Mouse (Mus musculus): ENCODE data around the gene Rce1.
"Not testable (repeated sequence)": the region's sequence is repeated elsewhere in the genome, so short reads cannot be mapped to it uniquely, and the experiment has no call there.

Gene Rce1

DNA sequence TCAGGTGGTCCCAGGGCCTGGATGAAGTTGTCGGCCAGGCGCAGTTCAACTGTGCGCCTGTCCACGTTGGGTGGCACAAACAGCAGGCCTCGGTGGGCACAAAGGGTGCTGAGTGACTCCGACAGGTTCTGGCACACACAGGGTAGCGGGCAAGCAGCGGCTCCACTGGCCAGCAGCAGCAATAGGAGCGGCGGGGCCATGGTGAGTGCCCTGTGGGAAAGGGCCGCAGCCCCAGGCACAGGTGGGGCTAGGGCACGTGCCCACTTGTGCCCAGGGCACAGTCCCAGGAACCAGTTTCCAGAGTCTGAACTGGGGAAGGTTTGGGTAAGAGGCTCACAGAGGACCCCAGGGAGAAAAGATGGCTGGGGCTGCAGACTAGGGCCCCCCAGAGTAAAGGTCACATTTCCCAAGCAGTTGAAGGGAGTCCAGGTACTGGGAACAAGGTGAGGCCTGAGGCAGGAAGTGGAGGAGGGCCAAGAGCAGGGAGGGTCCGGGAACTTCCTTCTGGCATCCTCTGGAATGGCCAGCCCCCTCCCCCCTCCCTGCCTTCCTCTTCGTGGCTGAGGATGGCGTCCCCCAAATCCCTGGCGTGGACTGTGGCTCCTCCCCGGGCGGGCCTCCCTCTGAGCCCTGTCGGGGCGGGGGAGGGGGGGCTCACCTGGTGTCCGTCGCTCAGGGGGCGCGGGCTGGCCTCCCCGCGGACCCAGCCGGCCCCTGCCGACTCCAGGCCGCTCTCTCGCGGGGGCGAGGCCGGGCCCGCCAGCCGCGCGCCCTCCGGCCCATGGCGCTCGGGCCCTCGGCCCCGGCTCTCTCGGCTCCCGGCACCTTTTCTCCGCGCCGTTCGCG, 10.9 kb downstream of the Rce1 start:
- ATAC-seq (ENCODE audit: insufficient number of reproducible peaks, low FRiP score, low TSS enrichment), result peak; percentile 24; the same call in 1 of the 2 replicates

DNA sequence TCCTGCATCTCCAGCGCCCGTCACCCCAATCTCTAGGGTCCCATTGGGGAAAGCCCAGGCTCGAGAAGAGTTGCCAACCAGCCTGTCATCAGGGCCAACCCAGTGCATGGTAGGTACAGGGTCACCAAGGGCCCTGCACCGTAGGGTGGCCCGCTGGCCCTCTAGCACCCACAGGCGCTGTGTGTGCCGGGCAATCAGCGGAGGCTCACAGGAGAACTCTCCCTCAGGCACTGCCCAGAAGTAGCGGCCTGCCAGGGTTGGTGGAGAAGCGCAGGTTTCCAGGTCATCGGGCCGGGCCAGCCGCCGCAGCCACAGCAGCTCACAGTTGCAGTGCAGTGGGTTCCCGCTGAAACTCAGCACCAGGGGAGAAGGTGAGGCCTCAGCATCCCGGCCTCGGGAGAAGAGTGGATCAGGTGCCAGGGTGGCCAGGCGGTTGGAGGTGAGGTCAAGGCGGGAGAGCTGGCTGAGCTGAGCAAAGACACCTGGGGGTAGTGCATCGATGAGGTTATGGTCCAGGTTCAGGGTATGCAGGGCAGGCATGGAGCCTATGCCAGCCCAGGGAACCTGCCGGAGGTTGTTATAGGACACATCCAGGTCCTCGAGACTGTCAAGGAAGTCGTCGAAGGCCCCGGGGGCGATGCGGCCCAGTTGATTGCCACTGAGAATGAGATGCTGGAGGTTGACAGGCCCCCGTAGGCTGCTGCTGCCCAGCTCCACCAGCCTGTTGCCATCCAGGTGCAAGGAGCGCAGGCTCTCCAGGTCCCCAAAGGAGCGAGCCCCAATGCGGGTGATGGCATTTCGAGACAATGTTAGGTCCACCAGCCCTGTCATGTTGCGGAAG, 11.8 kb downstream of the Rce1 start:
- no peak for ATAC-seq (ENCODE audit: insufficient number of reproducible peaks, low FRiP score, low TSS enrichment)

DNA sequence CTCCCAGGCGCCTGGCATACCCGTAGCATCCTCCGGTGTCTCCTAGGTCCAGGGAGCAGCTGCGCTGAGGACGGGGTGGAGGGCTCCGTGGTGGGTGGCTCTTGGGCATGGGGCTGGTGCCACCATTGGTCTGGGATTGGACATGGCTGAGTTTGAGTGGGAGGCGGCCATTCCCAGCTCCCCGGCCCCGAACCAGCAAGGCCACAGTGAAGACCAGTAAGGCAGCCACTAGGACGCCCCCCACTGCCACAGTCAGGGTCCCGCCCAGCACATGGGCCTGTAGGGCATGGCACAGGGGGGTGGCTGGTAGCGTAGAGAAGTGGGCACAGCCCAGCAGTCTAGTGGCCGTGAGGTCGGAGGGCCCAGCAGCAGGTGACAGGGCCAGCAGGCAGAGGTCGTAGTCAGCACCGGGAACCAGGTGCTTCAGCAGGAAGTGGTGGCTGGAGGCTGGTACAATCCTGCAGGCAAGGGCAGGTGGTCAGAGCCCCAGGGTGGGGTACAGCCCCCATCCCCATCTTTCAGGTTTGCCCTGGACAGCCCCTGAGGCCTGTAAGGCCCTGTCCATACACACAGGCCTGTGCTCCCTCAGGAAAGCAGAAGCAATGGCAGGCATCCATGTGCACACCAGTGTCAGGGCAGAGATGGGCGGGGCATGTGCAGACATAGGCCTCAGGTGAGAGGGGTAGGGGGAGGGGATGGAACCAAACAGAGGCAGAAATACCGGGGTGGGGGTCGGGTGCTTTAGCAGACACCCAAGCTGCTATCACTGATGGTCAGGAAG, 13.1 kb downstream of the Rce1 start:
- ATAC-seq (ENCODE audit: insufficient number of reproducible peaks, low FRiP score, low TSS enrichment), result no peak

DNA sequence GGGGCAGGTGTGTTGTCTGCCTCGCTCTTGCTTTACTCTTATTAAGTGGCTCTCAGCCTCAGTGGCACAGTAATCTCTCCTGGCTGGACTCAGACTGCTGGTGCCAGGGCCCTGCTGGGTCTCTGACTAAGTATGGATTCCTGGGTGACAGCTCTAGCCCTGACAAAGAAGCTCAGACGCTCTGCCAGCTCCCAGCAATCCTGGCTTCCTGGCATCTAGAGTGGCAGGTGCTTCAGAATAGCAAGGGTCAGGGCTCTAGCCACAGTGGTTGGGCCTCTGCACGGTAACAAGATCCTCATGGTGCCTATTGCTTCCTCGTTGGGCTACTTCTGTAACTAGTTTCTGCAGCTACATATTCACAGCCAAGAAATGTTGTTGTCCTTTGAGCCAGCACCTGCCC, 15.3 kb downstream of the Rce1 start:
- ATAC-seq (ENCODE audit: insufficient number of reproducible peaks, low FRiP score, low TSS enrichment), result no peak

DNA sequence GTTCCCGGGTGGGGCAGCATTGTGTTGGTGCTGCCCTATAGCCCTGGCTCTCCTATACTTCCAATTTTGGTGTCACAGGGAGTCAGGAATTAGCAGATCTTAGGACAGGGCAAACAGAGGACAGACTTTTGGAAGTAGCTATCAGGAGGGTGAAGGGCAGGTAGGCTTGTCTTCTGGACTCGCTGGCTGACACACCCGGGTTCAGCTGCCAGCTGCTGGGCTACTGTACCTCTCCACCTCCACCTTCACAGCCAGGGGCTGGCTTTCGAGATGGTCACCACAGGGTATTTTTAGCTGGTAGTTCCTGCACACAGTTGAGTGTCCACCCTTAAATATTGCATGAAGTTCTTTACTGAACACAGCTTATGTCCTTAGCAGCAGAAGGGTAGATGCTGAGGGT, 16.9 kb downstream of the Rce1 start:
- no peak for ATAC-seq (ENCODE audit: insufficient number of reproducible peaks, low FRiP score, low TSS enrichment)

DNA sequence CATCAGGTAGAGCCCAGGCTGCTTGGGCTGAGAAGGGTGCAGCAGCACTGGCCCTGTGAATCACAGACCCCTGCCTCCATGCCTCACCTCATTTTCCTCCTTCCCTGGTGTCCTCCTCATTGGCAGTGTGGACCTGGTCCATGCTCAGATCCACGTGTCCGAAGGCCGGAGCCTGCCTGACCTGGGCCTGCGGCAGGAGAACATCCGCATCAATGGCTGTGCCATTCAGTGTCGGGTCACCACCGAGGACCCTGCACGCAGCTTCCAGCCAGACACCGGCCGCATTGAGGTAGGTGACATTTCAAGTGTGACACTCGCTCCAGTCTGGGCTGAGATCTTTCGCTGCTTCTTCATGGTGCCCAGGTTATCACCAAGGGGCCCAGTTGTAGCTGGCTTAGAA, 18.0 kb downstream of the Rce1 start:
- ATAC-seq (ENCODE audit: insufficient number of reproducible peaks, low FRiP score, low TSS enrichment), result no peak

DNA sequence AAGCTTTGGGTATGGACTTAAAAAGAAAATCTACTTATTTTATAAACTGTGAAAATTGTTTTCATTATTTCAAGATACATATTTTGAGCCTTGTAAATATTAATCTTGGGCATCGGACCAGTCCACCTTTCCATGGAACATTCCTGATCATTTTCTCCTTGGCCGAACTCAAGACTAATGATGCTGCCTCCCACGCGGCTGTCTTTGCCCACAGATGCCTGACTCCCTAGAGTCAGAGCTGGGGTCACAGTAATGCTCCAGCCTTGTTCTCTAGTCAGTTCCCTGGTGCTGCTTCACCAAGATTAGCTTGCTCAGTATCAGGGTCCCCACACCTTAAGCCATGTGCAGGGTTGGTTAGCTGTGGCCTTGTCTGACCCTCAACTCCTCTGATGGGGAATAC, 19.8 kb downstream of the Rce1 start:
- ATAC-seq (ENCODE audit: insufficient number of reproducible peaks, low FRiP score, low TSS enrichment), result no peak

DNA sequence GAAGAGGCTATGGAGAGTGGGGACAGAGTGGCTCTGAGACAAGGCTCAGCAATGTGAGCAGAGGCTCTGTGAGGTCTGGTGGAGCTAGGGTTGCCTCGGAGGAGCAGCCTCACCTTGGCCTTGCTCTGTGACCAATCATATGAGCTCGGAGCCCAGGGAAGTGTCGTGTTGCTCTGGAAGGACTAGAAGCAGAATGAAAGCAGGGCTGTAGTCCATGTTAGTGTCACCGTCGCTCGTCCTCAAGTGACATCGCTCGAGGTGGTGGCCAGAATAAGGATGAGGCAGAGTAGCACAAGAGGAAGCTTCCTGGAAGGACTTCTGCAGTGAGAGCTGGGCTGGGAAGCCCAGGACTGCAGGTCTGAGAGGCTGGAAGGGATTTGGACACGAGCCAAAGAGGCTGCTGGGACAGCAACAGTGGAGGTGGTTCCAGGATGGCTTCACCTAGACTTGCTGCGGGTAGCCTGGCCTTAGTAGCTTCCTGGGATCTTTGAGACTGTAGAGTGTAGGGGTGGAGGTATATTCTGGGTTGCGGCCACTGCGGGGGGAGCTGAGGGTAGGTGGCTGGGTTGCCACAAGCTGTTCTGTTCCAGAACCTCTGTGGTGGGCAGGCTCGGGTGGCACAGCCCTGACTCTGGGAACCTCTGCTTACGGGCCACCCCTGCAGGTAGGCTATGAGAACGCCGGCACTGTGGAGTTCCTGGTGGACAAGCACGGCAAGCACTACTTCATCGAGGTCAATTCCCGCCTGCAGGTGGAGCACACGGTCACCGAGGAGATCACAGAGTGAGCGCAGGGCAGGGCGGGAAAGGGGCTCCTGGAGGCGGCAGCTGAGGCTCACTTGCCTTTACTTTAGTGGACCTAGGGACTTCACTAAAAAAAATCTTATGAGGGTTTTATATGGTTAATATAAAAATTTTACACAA, 21.4 kb downstream of the Rce1 start:
- no peak for ATAC-seq (ENCODE audit: insufficient number of reproducible peaks, low FRiP score, low TSS enrichment)

DNA sequence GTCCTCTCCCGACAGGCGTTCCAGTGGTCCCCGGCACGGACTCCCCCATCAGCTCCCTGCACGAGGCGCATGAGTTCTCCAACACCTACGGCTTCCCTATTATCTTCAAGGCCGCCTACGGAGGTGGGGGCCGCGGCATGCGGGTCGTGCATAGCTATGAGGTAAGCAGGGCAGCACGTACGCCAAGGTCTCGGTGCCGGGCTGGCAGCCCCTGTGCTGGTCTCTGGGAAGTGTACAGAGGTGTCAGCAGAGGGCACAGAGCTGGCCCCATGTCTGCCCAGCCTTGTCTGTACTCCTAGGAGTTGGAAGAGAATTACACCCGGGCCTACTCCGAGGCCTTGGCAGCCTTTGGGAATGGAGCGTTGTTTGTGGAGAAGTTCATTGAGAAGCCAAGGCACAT, 23.0 kb downstream of the Rce1 start:
- ATAC-seq (ENCODE audit: insufficient number of reproducible peaks, low FRiP score, low TSS enrichment), result no peak

DNA sequence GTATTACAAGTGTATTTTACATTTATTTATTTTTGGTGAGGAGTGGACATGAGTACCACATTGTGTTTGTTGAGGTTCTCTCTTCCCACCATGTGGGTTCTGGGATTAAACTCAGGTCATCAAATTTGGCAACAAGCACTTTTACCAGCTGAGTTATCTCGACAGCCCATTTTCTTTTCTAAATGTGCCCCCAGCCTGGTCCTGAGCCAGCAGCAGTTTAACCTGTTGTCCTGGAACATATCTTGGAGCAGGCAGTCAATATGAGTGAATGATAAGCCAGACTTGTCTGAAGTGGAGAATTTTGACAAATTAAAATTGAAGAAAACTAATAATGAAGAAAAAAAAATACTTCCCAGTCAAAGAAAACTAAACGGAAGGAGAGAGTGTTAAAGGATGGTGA, 29.4 kb downstream of the Rce1 start:
- no peak for ATAC-seq (ENCODE audit: insufficient number of reproducible peaks, low FRiP score, low TSS enrichment)

DNA sequence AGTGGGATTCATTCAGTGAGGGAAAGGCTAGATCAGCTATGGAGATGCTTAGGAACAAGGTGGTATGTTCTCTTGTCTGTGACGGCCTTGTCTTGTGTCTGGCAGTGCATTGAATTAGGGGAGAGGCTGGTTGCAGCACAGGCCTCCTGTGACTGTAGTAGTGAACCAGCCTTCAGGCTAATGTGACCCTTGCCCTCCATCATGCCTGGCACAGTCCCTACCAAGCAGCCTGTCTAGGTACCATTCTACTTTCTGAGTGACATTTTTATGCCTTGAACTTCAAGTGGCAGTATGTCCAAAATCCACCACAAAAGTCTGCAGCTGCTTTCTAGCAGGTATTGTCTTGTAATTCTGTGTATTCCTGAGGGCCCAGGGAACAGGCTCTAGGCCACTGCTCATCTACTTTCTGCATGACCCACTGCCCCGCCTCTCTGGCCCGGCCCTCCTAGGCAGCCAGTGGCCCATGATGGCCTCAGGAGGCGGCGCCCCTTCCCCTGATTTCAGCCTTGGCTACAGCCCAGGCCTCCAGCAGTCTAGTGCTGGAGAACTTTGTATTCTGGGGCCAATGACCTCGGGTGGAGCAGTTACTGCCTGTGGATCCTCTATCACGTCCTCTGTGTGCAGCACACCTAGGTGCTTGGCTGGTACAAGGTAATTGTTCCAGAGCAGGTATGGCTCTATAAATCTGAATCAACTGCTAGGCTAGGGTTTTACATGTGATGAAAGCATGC, 31.5 kb downstream of the Rce1 start:
- no peak for ATAC-seq (ENCODE audit: insufficient number of reproducible peaks, low FRiP score, low TSS enrichment)

DNA sequence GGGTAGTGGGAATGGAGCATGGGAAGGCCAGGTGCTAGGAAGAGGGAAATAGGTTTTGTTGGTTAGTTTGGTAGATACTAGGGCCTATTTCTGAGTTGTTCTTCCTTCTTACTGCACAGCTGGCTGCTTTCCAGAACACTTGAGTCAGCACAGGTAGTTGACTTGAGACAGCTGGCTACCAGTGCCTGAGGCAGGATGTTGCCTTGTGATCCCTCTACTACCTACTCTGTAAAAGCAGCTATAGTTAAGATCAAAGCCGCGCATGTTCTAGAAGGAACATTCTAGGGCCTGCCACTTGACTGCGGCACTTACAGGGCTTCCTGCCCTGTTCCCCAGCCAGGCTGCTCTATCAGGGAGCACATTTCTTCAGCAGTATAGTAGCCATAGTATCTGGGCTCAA, 35.4 kb downstream of the Rce1 start:
- no peak for ATAC-seq (ENCODE audit: insufficient number of reproducible peaks, low FRiP score, low TSS enrichment)

DNA sequence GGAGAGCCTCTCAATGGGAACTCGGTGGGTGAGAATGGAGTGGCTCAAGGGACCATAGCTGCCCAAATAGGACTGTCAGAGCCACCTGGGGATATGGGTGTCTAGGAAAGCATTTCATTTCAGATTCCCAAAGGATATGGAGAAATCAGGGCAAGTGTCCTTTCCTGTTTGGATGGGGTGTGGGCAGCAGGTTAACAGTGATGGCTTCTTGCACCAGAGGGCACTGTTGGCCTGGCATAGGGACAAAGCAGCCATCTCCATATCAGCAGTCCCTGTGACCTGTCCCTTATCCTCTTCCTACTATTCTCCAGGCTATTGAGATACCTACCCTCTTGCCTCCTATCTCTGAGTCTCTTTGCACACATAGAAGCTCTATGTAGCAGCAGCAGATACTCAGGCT, 36.4 kb downstream of the Rce1 start:
- no peak for ATAC-seq (ENCODE audit: insufficient number of reproducible peaks, low FRiP score, low TSS enrichment)

DNA sequence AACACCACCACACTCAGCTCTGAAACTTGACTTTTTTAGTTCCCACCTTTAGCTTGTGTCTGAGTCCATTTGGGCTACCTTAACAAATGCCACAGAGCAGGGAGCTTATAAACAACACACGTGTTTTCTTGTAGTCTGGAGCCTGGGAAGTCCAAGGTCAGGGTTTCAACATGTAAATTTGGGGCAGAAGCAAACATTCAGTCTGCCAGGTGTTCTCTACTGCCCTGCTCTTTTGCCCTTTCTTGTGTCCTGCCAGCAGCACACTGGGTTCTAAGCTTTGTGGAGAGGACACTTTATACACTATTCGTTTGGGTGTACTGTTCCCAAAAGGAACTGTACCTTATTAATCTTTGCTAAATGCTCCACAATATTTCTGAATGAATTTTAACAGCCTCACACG, 37.0 kb downstream of the Rce1 start:
- no peak for ATAC-seq (ENCODE audit: insufficient number of reproducible peaks, low FRiP score, low TSS enrichment)

DNA sequence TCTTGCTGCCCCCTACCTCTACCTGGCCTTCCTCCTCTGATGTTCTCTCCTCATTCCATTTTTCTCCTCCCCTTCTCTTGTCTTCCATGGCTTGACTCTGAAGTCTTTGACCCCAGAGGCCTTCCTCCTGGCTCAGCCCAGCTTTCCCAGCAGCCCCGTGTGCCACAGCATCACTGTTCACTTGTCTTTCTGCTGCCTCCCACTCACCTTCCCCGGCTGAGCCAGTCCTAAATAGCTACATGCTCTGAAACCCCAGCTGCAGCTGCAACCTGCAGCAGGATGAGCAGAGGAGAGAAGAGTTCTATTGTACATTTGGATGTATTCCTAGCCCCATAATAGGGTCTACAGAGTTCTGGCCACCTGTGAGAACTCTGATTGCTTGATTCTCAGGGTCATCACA, 38.0 kb downstream of the Rce1 start:
- ATAC-seq (ENCODE audit: insufficient number of reproducible peaks, low FRiP score, low TSS enrichment), result no peak

DNA sequence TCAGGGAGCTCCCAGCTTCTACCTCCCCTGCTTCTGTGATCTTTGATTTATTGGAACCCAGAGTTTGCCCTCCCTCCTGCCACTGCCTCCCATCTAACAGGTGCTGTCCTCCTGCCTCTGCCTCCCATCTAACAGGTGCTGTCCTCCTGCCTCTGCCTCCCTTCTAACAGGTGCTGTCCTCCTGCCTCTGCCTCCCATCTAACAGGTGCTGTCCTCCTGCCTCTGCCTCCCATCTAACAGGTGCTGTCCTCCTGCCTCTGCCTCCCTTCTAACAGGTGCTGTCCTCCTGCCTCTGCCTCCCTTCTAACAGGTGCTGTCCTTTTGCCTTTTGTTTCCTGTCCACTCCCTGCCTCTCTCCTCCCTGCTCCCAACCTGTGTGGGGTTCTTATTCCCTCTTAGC, 38.7 kb downstream of the Rce1 start:
- ATAC-seq (ENCODE audit: insufficient number of reproducible peaks, low FRiP score, low TSS enrichment), result not testable (repeated sequence)

DNA sequence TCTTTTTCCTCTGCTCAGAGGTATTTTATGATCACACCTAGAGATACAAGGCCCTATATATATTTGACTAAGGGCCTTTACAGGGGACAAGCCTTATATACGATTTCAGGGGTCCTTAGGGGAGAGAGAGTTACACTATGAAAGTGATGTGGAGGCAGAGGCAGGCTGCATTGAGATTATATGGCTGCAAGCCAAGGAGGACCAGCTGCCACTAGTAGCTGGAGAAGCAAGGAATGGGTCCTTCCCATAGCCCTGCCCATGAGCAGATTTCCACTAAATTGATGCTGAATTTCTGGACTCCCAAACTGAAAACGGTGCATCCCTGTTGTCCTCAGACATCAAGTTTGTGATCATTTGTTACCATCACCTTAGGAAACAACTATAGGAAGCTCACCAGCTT, 41.6 kb downstream of the Rce1 start:
- no peak for ATAC-seq (ENCODE audit: insufficient number of reproducible peaks, low FRiP score, low TSS enrichment)

DNA sequence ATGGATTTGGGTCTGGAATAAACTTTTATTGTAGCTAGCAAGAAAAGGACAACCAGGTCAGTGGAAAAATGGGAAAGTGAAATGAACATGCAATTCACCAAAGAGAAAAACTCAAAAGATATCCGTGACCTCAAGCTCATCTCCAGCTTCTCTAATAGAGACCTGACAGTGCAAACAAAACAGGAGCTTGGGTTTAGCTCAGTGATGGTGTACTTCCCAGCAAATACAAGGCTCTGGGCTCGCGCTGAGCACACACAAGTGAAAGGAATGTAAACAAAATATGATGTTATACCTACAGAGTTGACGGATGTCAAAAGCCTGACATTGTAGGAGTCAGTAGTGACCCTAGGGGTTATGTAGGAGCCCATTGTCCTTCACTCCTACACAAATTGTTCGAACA, 46.1 kb downstream of the Rce1 start:
- ATAC-seq (ENCODE audit: insufficient number of reproducible peaks, low FRiP score, low TSS enrichment), result no peak

DNA sequence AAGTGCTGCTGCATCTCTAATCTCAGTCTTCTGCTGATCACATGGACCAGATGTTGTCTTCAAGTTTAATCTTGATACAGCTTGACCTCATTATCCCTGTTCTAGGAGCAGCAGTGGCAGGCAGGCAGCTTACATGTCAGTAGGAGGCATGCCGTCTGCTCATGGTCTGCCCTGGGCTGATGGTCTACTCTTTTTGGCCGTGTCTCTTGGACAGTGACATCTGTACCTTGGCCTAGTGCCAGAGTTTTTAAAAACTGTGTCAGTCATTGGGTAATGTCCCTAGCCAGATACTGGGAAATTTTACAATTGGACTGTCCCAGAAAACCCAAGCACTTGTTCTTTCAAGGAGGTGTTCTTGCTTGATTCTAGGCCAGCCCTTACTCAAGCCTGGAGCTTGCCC, 46.6 kb downstream of the Rce1 start:
- peak; percentile 26; the same call in 1 of the 2 replicates for ATAC-seq (ENCODE audit: insufficient number of reproducible peaks, low FRiP score, low TSS enrichment)
